Mouse (Mus musculus): Measurements from ENCODE around the gene Coa7.

Coa7 gene

DNA sequence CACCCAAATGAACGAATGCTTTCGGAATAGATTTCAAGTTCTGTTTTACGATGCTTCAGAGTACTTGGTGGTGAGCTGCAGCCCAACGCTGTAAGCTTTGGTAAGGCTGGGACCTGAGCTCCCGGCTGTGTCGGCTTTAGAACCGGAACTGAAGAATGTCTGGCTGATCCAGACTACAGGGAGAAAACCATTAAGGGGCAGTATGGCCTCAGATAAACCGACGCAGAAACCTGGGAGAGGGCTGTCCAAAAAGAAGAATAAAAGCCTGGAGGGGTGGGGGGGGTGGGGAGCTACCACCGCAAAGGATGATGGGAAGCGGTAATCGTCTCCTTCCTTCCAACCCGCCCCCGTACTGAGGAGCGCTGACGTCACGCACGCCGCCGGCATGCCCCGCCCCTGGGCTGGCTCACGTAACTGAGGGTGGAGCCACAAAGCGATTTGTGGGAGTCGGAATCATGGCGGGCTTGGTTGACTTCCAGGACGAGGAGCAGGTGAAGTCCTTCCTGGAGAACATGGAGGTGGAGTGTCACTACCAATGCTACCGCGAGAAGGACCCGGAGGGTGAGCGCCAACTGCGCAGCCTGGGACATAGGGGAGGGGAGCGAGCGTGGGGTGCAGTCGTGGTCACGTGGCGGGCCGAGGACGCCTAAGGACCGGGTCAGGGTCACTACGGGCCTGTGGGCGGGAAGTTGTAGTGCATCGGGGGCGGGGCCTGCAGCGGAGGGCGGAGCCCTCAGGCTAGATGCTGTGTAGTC, at the start of gene Coa7:
Gene Coa7, plus strand, starts transcription at position 411 of the 755 bp plus-strand sequence.
- no peak for TF ChIP-seq GATA4 (IDR thresholded peaks at IDR 0.05; ENCODE audit: insufficient replicate concordance, low read length)

DNA sequence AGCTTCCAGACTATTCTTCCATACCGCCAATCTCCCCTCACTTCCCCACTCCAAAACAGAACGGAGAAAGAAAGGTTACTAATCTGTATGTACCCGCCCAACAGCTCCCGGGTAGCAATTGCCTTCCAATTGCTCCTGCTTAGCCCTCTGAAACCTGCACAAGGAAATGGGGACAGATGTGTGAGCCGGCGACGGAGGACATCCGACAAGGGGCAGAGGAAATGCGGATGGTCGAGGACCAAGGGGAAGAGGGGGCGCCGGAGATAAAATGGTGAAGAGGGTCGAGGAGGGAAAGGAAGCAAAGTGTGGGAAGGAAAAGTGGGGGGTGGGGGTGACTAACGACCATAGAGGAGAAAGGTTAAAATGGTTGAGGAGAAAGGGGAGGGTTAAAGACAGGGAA, 27.7 kb upstream of the Coa7 start:
- no peak for TF ChIP-seq GATA4 (IDR thresholded peaks at IDR 0.05; ENCODE audit: insufficient replicate concordance, low read length)

DNA sequence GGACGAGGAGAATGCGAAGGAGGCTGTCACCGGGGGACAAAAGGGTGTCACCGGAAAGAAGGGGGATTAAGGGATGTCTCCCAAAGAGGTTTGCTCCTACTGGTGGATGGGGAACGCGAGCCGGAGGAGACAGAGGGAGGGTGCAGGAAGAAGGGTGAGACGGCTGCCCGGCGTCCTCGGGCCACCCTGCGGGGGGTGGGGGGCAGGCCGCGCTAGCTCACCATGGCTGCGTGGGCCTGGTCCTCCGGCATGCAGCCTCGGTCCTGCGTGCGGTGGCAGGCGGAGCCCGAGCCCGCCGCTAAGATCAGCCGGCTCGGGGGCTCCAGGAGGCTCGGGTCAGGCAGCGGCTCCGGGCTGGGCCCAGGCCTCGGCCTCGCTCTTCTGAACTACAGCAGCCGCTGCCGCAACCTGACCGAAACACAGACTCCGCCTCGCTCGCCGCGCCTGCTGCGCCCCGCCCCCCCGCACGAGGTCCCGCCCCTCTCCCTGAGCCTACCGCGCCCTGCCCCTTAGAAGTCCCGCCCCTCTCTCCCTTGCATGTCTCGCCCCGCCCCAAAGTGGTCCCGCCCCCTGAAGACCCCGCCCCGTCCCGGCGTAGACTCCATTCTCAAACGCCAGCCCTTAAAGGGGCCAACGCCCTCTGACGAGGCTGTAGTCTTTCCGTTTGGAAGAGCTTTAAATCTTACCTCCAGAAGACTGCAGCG, 27.1 kb upstream of the Coa7 start, which contains the start of gene Zyg11b:
Gene Zyg11b, minus strand, starts transcription at position 427 of the 704 bp plus-strand sequence.
- no peak for TF ChIP-seq GATA4 (IDR thresholded peaks at IDR 0.05; ENCODE audit: insufficient replicate concordance, low read length)

DNA sequence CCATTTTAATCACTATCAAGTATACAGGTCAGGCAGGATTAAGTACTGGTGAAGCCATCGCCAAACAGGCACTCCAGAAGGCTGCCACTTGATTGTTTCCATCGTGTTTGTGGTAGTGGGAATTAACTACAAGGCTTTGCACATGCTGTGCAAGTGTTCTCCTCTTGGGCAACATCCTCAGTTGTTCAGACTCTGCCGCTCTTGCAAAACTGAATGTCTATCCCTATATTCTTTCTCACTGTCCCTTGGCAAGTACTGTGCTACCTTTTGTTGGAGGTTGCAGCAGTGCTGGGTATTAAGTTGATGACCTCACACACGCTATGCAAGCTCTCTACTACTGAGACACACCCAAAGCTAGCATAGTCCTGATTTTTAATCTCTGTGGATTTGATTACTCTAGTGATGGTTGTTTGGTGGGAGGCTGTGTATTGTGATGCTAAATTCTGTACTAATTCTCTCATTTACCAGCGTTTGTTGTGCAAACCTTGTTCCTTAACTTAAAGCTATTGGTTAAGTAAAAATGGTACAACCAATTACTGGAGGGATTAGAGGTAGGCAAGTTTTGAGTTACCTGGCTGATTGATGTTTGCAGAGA, 25.5 kb upstream of the Coa7 start:
- TF ChIP-seq GATA4 (IDR thresholded peaks at IDR 0.05; ENCODE audit: insufficient replicate concordance, low read length), result no peak

DNA sequence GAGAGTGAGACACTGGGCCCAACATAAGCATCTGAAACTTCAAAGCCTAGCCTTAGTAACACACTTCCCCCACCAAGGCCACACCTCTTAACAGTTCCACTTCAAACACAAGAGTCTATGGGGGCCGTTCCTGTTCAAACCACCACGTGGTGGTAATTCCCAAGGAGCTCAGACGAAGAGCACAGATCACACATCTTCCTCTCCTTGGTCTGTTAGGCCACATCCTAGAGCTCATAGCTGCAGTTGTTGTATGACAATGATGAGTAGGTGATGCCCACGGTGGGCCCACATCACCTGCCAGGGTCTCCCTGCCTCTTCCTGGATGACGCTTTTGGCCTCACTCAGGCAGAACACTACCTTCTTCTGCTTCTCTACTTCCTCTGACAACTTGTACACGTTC, 17.2 kb upstream of the Coa7 start:
- no peak for TF ChIP-seq GATA4 (IDR thresholded peaks at IDR 0.05; ENCODE audit: insufficient replicate concordance, low read length)

DNA sequence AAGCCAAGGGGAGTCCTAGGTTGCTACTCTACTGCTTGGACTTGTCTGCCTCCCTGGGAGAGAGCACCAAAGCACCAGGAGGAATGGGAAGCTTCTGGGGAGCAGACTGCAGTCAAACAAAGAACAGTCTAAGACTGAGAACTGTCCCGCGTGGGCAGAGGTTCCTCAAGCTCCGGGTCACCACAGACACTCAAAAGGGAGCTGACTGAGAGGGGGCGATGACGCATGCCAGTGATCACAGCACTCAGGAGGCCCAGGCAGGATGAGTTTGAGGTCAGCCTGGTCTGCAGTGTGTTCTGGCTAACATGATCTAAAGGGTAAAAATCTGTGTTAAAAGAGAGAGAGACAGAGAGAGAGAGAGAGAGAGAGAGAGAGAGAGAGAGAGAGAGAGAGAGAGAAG, 13.9 kb upstream of the Coa7 start:
- no peak for TF ChIP-seq GATA4 (IDR thresholded peaks at IDR 0.05; ENCODE audit: insufficient replicate concordance, low read length)

DNA sequence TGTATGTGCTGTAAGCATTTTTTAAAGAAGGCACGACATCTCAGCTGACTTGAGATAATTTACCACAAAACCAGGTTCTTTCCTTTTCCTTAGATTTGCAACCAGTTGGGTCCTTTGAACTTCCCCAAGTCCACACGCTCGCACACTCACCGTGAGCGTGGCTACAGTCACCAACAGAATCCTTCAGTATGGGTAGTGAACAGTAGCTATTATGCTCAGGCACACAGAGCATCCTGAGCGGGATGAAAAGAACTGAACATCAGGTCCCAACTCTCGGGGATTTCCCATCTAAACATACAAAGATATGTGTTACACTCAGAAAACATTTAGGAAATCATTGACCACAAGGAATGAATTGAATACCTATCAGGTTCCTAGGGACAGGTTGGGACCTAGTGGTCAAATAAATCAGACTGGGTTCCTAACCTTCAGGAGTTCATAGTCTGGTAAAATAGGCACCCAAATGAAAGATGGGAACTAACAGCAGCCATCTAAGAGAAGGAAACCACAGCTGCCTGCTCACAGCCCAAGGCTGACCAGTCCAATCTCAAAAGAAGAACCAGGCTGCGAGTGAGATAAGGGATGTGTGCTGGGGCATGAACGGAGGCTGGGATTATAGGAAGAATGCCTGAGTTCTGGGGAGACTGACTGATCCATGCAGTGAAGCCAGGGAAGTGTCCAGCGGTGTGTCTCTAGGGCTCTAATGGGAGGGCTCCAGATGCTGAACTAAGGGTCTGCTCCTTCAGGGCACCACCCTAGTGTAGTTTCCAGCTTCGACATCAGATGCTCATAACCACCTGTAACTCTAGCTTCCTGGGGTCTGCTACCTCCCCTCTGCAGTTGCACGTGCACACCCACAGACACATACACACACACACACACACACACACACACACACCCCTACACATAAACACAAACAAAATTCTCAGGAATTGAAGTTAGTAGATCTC, 10.0 kb upstream of the Coa7 start:
- no peak for TF ChIP-seq GATA4 (IDR thresholded peaks at IDR 0.05; ENCODE audit: insufficient replicate concordance, low read length)

DNA sequence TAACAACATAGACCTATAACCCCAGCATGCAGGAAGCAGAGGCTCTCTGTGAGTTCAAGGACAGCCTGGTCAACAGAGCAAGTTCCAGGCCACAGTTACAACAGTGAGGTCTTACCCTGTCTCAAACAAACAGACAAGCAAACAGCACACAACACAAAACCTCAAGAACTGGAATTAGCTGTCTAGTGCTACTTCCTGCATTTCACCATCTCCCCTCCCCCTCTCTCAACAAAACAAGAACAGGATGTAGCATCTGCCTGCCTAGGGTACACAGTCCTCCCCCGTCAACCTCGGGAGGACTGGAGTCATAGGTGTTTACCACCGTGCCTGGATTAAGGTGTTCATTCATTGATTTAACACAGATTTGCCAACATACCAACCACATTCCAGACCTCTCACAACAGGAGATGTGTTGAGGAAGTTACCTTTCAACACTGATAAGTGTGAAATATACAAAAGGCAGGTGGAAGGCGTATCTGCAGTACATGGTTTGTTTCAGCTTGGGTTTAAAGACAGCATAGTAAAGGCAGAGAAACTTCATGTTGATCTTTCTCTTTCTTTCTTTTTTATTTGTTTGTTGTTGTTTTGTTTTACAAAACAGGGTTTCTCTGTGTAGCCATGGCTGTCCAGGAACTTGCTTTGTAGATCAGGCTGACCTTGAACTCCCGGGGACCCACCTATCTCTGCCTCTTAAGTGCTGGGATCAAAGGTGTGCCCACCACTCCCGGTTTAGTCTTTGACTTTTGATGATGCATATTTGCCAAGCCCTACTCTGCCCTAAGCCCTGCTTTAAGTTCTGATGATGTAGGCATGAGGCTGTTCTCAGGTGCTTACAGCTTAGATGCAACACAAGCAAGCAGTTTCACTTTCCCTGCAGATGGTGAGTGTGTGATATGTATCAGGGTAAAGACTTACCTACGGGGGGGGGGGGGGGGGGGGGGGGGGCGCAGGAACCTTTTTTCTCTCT, 9.0 kb upstream of the Coa7 start:
- no peak for TF ChIP-seq GATA4 (IDR thresholded peaks at IDR 0.05; ENCODE audit: insufficient replicate concordance, low read length)

DNA sequence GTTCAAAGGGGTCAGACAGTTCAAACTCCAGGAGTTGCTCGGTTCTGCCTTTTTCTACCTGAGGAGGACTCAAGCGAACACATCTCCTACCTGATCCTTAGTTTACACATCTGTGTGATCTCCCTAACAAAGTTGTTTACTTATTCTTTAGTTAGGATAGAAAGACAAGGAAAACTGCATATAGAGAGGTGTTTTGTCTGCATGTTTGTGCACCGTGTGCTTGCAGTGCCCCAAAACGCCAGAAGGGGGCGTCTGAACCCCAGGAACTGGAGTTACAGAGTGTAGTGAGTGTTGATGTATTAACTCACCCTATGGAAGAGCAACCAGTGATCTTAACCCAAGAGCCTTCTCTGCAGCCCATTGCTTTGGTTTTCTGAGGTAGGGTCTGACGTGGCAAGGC, 8.2 kb upstream of the Coa7 start:
- no peak for TF ChIP-seq GATA4 (IDR thresholded peaks at IDR 0.05; ENCODE audit: insufficient replicate concordance, low read length)

DNA sequence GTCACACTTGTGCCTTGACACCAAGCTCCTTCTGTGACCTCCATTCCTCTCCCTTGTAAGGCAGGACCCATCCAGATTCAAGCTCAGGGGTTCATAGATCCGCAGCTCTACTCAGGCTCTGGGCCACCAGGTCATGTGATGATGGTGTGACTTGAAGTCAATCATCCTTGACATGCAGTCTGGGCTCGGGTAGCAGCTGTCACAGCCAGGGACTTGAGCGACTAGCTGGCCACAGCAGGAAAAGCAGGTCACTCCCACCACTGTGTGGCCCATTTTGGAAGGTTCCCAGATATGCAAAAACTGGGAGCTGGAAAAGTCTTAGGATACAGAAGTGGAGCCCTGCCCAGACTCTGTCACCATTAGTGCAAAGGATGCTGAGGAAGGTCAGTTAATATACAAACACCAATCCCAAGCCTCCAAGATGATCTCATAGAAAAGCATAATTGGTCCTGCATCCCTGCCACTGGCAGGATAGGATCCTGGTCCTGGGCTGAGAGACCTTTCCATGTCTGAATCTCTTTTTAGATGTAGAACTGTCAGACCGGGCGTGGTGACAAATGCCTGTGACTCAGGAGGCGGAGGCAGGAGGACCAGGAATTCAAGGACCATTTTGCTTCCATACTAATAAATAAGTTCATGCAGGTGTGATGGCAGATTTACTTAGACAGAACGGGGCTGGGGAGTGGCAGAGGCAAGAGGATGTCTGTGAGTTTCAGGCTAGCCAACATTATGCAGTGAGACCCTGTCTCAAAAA, 7.1 kb upstream of the Coa7 start:
- no peak for TF ChIP-seq GATA4 (IDR thresholded peaks at IDR 0.05; ENCODE audit: insufficient replicate concordance, low read length)

DNA sequence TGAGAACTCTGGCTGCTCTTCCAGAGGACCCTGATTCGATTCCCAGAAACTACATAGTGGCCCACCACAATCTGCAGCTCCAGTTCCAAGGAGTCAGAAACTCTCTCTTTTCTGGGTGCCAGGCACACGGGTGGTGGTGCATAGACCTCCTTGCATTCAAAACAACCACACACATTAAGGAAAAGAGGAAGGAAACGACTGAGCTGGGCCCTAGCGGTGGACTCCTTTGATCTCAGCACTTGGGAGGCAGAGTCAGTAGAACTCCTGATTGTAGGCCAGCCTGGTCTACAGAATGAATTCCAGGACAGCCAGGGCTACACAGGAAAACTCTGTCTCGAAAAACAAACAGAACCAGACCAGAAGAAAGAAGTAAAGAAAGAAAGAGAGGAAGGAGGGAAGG, 4.4 kb upstream of the Coa7 start:
- no peak for TF ChIP-seq GATA4 (IDR thresholded peaks at IDR 0.05; ENCODE audit: insufficient replicate concordance, low read length)

DNA sequence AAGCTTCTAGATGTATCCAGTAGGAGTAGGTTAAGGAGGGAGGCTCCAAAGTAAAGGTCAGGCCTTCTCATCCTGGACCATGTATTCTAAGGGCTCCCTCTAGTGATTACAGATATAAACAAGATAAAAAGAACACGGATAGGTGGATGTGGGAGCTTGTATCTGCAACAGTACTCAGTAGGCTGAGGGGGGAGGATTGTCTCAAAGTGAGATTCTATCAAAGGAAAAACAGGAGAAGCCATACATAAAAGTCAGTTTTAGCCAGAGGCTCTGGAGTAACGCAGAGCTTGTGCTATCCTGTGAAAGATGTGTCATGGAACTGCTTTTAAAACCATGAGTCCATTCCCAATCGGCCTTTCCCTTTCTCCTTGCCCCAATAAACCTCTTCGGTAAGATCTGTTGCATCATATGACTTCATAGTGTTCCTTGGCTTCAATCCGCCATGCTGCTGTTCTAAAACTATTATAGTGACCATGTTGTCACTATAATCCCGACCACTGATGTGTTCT, 815 bp upstream of the Coa7 start:
- no peak for TF ChIP-seq GATA4 (IDR thresholded peaks at IDR 0.05; ENCODE audit: insufficient replicate concordance, low read length)

DNA sequence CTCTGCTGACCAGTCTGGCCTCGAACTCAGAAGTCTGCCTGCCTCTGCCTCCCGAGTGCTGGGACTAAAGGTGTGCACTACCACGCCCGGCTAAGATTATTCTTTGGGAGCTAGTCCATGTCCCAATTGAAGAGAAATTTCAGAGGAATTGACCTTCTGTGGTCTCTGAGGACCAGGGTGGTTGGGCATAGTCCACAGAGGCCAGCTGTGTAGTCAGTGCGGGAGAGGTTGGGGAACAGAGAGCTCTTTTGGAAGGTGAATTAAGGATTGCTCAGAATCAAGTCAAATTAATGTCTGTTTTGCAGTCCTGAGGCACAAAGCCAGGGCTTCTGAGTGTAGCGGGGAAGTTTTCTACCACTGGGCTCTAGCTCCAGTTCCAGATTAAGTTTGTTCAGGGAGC, 1.9 kb downstream of the Coa7 start:
- no peak for TF ChIP-seq GATA4 (IDR thresholded peaks at IDR 0.05; ENCODE audit: insufficient replicate concordance, low read length)
